Mouse (Mus musculus): ENCODE data around the gene Rps6kl1.

The Rps6kl1 gene

DNA sequence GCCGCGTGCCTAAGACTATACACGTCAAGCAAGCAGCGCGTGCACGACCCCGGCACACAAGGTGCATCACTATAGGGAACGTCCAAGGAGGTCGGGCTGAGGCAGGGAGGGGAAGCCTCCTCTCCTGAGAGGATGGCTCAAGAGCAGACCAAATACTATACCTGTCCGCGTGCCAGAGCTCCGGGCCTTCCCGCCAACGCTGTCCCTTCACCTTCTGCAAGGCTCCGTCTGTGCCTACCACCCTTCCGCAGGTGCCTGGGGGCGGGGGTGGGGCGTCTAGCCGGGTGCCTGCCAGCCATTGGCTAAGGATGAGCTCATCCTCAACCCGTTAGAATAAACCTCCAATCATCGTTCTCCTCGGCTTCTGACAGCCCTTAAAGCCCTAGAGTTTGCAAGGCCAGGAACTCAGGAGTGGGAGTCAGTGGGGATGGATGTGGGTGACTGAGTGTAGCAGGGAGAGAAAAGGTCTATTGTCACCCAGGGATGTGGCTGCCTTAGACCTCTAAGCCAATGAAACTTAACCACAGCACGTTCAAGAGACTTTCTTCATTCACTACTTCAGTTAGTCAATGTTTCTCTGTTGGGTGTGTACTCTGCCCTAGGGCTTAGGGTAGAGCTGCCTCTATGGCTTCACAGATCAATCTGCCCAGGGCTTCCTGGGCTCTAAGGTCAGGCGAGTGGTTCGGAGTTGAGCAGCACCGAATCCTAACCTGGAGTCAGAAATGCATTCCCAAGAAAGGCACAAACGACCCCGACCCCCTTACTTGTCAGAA is at the start of gene Rps6kl1:
TSS of gene Rps6kl1 (minus strand) at position 263 of the 773 bp plus-strand sequence.
- POLR2A ChIA-PET: interaction anchor here in 3 of 4 experiments (0.6 to 4.2 kb wide), 54 partner anchors 8 to 539 kb away, joined by 3 to 36 read pairs (median 4); partner anchors contain the start of genes Nek9 (in 3 of the 3), Acyp1 (in 2 of the 3), Eif2b2 (in 2 of the 3) and Mlh3 (in 2 of the 3)
- CTCF ChIA-PET: interaction anchor here (0.6 to 2.8 kb wide), 22 partner anchors 8 to 513 kb away, joined by 3 to 12 read pairs (median 3); partner anchors contain the start of genes Acyp1 (in 1 of the 4), Ltbp2 (in 1 of the 4) and Zc2hc1c (in 1 of the 4)

DNA sequence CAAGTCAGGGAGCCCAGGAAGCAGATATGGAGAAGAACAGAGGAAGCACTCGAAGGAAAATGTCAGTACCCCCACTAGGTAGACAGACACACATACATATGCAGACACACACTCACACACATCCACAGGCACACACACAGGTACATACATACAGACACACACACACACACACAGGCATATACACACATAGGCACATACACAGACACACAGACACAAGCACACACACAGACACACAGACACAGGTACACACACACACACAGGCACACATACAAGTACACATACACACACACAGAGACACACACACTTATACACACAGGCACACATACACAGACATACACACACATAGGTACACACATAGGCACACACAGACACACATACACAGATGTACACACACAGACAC is 48.9 kb upstream of the Rps6kl1 start:
- ChIA-PET POLR2A (interaction anchor here in 1 of 4 experiments (1.1 kb wide), 1 partner anchor 10 kb away, joined by 3 read pairs; no protein-coding TSS in a partner anchor), CTCF (no interaction called here)

DNA sequence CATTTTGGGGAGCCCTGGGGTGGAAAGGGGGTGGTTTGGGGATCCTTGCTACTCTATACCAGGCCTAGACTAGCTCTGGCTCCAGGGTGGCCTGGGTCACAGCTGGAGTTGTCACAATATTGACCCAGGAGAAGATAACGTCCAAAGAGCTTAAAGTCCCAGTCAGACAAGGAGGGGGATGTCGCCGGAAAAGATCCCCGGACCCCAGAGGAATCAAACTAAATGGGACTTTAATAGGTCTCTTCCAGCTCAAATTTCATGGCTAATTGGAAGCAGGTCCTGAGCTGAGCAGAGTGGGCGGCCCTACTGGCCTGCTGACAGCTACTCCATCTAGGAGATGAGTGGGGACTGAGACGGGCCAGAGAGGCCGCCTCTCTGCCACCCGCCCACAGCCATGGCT is 46.9 kb upstream of the Rps6kl1 start:
- ChIA-PET CTCF (interaction anchor here in 3 of 4 experiments (0.6 to 1.1 kb wide), 3 partner anchors 29 to 107 kb away, joined by 3 read pairs; no protein-coding TSS in a partner anchor), POLR2A (interaction anchor here in 3 of 4 experiments (0.8 to 1.4 kb wide), 10 partner anchors 10 to 424 kb away, joined by 3 to 4 read pairs (median 3); partner anchors contain the start of genes Eif2b2 (in 1 of the 3) and Rps6kl1 (in 1 of the 3))

DNA sequence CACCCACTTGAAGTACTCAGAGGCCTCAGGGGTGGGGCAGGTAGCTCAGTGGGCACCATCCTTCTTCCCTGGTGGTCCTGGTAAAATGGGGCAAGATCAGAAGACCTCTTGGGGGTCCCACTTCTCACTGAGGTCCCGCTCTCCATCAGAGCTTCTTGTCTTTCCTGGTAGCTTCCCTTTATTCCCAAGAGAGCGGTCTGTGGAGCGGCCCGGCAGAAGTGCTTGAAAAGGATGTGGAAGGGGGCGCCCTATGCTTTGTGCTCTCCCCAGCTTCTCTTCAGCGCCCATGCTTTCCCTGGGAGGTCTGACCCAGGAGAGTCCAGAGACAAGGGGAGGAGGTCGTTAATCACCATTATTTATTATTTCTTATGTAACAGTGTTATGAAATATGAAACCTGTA is 46.3 kb upstream of the Rps6kl1 start:
- POLR2A ChIA-PET: interaction anchor here in 3 of 4 experiments (0.8 to 1.4 kb wide), 10 partner anchors 11 to 425 kb away, joined by 3 to 4 read pairs (median 3); partner anchors contain the start of genes Eif2b2 (in 1 of the 3) and Rps6kl1 (in 1 of the 3)
- CTCF ChIA-PET: interaction anchor here in 2 of 4 experiments (0.6 to 1.1 kb wide), 3 partner anchors 25 to 108 kb away, joined by 3 read pairs; no protein-coding TSS in a partner anchor

DNA sequence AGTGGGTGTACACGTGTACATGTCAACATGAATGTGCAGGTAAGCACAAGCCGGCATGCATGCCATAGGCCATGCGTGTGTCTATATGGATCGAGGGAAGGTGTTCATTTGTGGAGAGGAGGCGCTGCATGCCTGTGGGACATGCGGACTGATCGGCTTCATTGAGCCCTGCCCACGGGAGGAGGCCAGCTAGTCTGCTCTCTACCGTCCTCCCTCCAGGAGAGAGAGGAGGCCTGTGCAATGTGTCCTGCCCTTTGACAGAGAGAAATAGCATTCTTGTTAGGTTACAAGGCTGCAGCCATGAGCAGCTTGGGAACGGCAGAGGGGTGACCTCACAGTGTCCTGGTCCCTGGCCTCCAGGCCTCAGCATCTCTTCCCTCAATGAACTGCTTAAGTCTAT is 45.1 kb upstream of the Rps6kl1 start:
- POLR2A ChIA-PET: interaction anchor here in 2 of 4 experiments (0.6 to 1.6 kb wide), 2 partner anchors 13 to 956 kb away, joined by 3 to 5 read pairs; no protein-coding TSS in a partner anchor
- CTCF ChIA-PET: no interaction called here

DNA sequence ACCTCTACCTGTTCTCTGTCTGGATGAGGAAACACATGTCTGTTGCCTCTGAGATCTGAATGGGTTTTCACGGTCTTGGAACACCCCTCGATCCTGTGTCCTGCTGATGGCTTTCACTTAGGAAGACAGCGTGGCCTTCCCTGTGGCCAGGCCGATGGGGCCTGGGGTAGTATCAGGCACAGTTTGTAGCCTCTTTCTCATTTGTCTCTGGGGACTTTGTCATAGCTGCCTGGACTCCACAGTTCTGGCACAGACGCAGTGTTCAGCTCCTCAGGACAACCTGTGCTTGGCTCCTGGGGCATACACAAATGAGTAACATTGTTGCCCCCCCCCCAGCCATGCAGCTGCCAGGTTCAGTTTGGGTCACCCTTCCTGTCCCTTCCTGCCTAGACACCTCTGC is 44.0 kb upstream of the Rps6kl1 start:
- POLR2A ChIA-PET: interaction anchor here in 3 of 4 experiments (0.6 to 1.6 kb wide), 4 partner anchors 14 to 454 kb away, joined by 3 to 5 read pairs (median 4); no protein-coding TSS in a partner anchor
- CTCF ChIA-PET: interaction anchor here in 1 of 4 experiments (0.6 kb wide), 1 partner anchor 9 kb away, joined by 6 read pairs; no protein-coding TSS in a partner anchor

DNA sequence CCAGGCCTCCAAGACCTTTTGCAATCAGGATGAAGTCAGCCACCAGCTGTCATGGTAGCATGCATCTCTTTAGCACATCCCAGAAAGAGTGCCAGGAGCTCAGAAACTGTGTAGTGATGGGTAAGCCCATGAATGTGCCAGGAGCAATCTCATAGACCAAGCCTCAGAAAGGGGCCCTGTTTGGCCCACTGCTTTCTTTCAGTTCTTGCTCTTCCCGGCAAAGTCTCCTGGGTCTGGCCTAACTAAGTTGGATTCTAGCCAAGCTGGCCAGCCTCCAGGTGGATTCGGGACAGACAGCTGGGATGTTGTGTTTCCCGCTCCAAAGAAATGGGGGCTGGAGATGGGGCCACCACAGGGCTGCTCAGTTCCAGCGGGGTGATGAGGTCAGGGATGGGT is 43.6 kb upstream of the Rps6kl1 start:
- CTCF ChIA-PET: interaction anchor here in 1 of 4 experiments (0.6 kb wide), 1 partner anchor 10 kb away, joined by 6 read pairs; no protein-coding TSS in a partner anchor
- POLR2A ChIA-PET: interaction anchor here in 2 of 4 experiments (0.8 to 1.6 kb wide), 3 partner anchors 14 to 102 kb away, joined by 3 to 5 read pairs (median 4); no protein-coding TSS in a partner anchor

DNA sequence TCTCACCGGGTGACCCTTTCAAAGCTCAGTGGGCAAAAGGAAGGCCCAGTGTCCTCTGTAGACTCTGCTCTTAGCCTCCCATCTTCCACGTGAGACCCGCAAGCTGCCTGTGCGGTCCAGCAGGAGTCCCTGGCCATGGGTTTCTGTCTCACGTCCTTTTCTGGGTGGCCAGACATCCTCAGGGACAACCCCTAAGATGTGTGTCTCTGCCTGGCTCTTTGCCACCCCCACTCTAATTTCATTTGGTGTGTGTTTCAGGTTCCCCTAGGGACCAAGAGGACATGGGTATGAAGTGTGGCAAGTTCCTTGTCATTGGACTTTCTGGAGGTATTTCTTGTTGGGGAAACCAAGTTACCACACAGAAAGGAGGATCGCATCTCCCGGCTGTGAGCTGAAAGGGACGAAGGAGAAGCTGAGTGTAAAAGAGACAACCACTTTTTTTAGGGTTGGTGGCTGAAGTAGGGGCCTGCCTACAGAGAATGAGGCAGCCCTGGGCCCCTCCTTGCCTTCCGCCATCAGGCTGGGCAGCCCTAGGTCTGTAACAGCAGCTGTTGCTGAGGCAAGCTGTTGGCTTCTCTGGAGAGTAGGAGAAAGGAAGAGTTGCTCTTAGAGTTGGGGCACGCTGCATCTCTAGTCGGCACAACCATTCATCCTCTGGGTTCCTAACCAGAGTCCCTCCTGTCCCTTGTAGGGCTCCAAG is 43.0 kb upstream of the Rps6kl1 start:
- POLR2A ChIA-PET: interaction anchor here in 3 of 4 experiments (1.0 to 1.3 kb wide), 4 partner anchors 11 to 98 kb away, joined by 3 to 4 read pairs (median 3); partner anchors contain the start of gene Eif2b2 (in 1 of the 3)
- CTCF ChIA-PET: interaction anchor here in 2 of 4 experiments (0.6 to 1.0 kb wide), 3 partner anchors 8 to 236 kb away, joined by 3 to 4 read pairs (median 3); no protein-coding TSS in a partner anchor

DNA sequence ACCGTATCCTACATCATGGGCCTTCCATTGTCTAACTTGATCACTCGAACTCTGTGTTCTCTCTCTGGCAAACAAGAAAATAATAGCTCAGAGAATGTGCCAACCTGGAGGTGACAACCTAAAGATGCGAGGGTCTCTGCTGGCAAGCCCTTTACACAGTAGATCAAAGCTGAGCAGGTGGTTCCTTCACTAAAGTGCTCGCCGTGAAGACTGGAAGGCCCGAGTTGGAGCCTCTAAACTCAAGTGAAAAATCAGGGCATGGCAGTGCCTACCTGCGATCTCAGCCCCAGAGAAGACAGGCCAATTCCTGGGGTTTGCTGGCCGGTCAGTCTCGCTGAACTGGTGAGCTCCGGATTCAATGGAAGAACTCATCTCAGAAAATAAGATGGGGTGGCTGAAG is 42.1 kb upstream of the Rps6kl1 start:
- ChIA-PET POLR2A (interaction anchor here in 3 of 4 experiments (0.6 to 1.4 kb wide), 9 partner anchors 12 to 560 kb away, joined by 3 to 10 read pairs (median 3); partner anchors contain the start of genes Eif2b2 (in 1 of the 3) and Pgf (in 1 of the 3)), CTCF (interaction anchor here in 2 of 4 experiments (1.0 kb wide), 3 partner anchors 9 to 51 kb away, joined by 3 read pairs; no protein-coding TSS in a partner anchor)

DNA sequence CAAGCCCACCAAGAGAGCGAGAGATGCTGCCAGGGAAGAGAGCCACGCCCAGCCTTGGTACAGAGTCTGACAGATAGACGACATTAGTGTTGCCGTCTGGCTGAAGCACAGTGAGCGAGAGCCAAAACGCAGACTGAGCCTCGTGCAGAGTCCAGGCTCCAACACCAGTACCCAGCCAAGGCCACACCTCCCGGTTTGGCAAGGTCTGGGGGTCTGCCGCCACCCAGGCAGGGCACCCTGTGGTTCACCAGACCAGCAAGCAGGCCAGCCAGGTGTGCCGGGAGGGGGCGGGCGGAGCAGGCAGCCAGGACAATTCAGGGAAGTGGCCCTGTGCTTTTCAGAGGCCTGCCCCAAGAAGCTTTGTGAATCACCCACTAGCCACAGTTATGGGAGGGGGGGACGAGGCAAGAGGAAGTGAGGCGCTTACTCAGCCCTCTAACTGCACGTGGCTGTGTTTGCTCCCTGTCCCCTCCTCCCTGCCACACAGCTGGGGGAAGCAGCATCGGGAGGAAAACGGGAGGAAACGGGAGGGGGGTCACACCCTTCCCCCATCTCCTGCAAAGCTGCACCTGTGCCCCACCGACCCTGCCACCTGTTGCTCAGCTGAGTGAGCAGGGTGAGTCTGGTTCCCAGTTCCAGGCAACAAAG is 41.5 kb upstream of the Rps6kl1 start:
- CTCF ChIA-PET: interaction anchor here in 2 of 4 experiments (1.0 kb wide), 2 partner anchors 24 to 50 kb away, joined by 3 read pairs; no protein-coding TSS in a partner anchor

DNA sequence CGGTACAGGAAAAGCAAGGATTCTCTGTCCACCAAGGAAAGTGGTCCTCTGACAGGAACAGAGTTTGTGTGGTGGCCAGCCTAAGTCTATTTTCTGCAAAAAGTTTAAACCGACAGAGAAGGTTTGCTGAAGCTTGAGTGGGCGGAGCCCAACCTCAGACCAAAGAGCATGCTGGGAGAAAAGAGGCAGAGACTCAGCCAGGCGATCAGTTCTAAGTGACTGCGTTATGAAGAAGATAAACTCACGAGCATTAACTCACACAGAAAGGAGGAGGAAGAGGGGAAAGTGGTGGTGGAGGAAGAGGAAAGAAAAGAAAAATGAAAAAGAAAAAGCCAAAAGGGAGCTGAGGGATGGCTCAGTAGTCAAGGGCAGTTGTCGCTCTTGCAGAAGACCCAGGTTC is 39.2 kb upstream of the Rps6kl1 start:
- ChIA-PET POLR2A (interaction anchor here in 2 of 4 experiments (0.6 to 1.4 kb wide), 6 partner anchors 11 to 322 kb away, joined by 3 to 4 read pairs (median 3); no protein-coding TSS in a partner anchor), CTCF (interaction anchor here (0.5 to 1.2 kb wide), 5 partner anchors 92 to 314 kb away, joined by 3 to 8 read pairs (median 5); partner anchors contain the start of gene Ltbp2 (in 1 of the 4))

More for the DNA sequence above, 41.5 kb upstream of the Rps6kl1 start:
- POLR2A ChIA-PET: interaction anchor here in 2 of 4 experiments (0.6 to 1.4 kb wide), 7 partner anchors 8 to 42 kb away, joined by 3 to 4 read pairs (median 3); partner anchors contain the start of genes Pgf (in 1 of the 2) and Rps6kl1 (in 1 of the 2)

DNA sequence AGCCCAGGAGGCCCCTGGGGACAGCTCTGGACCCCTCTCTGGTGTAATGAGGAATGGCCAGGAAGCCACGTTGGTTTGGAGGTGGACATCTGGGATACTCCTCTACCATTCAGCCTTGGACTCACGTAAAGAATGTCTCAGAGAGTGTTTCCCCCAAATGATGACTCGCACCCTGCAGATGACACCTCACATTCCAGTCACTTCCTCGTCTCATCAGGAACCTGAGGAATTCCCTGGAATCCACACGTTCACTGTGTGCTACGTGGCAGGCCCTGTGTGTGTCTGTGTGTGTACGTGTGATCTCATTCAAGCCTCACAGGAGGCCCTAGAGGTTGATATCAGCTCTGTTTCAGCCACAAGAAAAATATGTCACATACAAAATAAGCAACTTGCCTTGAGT is 35.3 kb upstream of the Rps6kl1 start:
- ChIA-PET POLR2A (interaction anchor here in 1 of 4 experiments (1.2 kb wide), 1 partner anchor 101 kb away, joined by 5 read pairs; the partner anchor contains the start of genes Acyp1 and Zc2hc1c), CTCF (interaction anchor here in 2 of 4 experiments (1.2 to 1.6 kb wide), 2 partner anchors 16 to 17 kb away, joined by 3 to 4 read pairs; no protein-coding TSS in a partner anchor)

DNA sequence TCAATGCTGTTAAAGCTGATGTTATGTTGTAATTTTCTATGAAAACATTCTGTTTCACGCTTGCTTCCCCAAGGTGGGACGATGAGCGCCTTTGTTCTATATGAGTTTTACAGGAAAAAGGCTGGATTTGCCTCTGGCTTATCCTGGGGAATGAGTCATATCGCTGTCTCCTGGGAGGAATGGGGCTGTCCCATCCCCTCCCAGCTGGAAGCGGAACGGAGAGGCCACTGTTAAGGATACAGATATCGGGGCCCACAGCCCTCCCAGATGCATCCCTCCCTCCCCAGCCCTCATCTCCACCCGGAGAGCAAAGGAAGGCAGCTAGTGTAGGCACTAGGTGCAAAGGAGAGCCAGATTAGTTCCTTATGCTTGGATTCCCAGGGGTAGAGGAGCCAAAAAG is 34.7 kb upstream of the Rps6kl1 start:
- POLR2A ChIA-PET: interaction anchor here in 2 of 4 experiments (1.2 to 1.3 kb wide), 3 partner anchors 16 to 102 kb away, joined by 3 to 5 read pairs (median 3); partner anchors contain the start of genes Acyp1 (in 1 of the 2), Mlh3 (in 1 of the 2) and Zc2hc1c (in 1 of the 2)
- CTCF ChIA-PET: interaction anchor here in 2 of 4 experiments (1.2 to 1.6 kb wide), 2 partner anchors 16 kb away, joined by 3 to 4 read pairs; no protein-coding TSS in a partner anchor

DNA sequence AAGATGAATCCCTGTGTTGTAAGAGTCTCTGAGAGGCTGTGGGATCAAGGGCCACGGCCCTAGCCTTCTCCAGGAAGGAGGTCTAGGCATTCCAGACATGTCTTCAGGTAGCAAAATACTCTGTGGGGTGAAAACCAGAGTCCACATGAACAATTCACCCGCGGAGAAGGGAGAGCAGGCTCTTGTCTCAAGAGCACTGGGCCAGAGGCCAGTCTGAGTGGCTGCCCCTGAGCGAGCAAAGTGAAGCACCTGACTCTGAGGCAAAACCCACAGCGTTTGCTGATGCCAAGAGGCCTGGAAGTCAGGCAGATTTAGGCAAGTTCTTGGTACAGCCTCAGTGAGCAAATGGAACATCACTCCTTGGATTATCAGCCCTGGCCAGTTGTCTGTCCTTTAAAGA is 33.1 kb upstream of the Rps6kl1 start:
- POLR2A ChIA-PET: no interaction called here
- CTCF ChIA-PET: interaction anchor here in 2 of 4 experiments (0.6 to 1.4 kb wide), 2 partner anchors 7 to 363 kb away, joined by 4 read pairs; partner anchors contain the start of gene Pgf (in 1 of the 2)

DNA sequence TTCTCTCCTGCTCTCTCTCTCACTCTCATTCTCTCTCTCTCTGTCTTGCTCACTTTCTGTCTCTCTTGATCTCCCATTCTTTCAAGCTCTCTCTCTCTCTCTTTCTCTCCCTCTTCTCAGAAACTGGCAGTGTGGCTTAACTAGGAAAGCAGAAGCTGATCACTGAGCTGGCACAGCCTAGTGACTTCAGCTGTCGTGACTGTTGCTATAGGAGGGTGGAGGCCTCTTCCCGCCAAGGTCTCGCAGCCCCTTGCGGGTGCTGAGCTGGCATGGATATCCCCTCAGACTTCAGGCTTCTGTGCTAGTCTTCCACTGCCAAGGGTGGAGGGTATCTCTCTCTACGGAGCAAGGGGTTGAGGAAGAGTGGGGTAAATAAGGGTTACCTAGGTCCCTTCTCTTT is 31.8 kb upstream of the Rps6kl1 start:
- ChIA-PET POLR2A (interaction anchor here in 1 of 4 experiments (0.6 kb wide), 1 partner anchor 344 kb away, joined by 3 read pairs; no protein-coding TSS in a partner anchor), CTCF (interaction anchor here in 1 of 4 experiments (0.6 kb wide), 2 partner anchors 120 to 124 kb away, joined by 3 to 4 read pairs; no protein-coding TSS in a partner anchor)

DNA sequence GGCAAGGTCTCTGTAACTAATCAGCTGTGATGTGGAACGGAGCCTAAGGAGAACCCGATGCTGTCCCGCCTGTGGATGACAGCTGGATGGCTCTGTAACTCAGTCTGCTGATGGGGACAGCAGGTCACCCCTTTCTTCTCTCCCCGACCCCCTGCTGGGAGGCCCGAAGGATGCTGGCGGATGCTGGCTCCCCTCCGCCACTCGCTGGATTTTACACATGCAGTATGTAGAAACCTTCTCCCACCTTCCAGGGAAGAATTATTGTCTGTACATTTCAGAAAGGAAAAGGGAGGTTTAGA is 31.2 kb upstream of the Rps6kl1 start:
- CTCF ChIA-PET: interaction anchor here in 1 of 4 experiments (0.7 kb wide), 1 partner anchor 40 kb away, joined by 3 read pairs; no protein-coding TSS in a partner anchor
- POLR2A ChIA-PET: interaction anchor here in 1 of 4 experiments (0.6 to 0.7 kb wide), 5 partner anchors 42 to 289 kb away, joined by 3 to 4 read pairs (median 3); no protein-coding TSS in a partner anchor

All from embryonic stem cell, embryonic (primary cell).